Mouse (Mus musculus) limb, embryonic 11.5 days (tissue): ENCODE measurements around the gene Slc26a8. TPM values are rescaled to one million over a fixed set of nuclear protein-coding genes. Genes with fewer than 3 reads are reported as not detected.

ENCODE experiments used
- ATAC-seq: fragments of 200-750 bp; cut with Nextera tagmentation; 2 replicates; pipeline ENCODE4 v1.8.0; 2017; ENCODE audit warnings: low read depth; ENCODE audit not compliant: insufficient number of reproducible peaks, low FRiP score, low TSS enrichment
- DNase-seq: peaks from one replicate; pipeline ENCODE4 v3.0.0-alpha.2; 2015; ENCODE audit warnings: low spot score
- H3K27ac ChIP-seq: fragments of 300-500 bp; sonication (generic); replicated peaks from 2 replicates; pipeline ENCODE4 v1.5.1; 2014; ENCODE audit warnings: low read depth, mild to moderate bottlenecking, low read length
- H3K27me3 ChIP-seq: fragments of 300-500 bp; sonication (generic); 2 replicates; pipeline ENCODE4 v1.6.1; 2014; ENCODE audit warnings: mild to moderate bottlenecking, low read length, mixed read lengths; ENCODE audit not compliant: control insufficient read depth, insufficient read depth
- H3K36me3 ChIP-seq: fragments of 300-500 bp; sonication (generic); 2 replicates; pipeline ENCODE4 v1.6.1; 2014; ENCODE audit warnings: mild to moderate bottlenecking, low read length, moderate library complexity, mixed read lengths; ENCODE audit not compliant: control insufficient read depth, insufficient read depth
- H3K4me1 ChIP-seq: fragments of 300-500 bp; sonication (generic); 2 replicates; pipeline ENCODE4 v1.6.1; 2014; ENCODE audit warnings: low read length, mixed read lengths; ENCODE audit not compliant: control insufficient read depth, insufficient read depth
- H3K4me2 ChIP-seq: fragments of 300-500 bp; sonication (generic); 2 replicates; pipeline ENCODE4 v1.6.1; 2014; ENCODE audit warnings: low read depth, mild to moderate bottlenecking, moderate library complexity; ENCODE audit not compliant: severe bottlenecking
- H3K4me3 ChIP-seq: fragments of 300-500 bp; sonication (generic); 2 replicates; pipeline ENCODE4 v1.5.1; 2014; ENCODE audit warnings: low read depth, low read length
- H3K9ac ChIP-seq: fragments of 300-500 bp; sonication (generic); 2 replicates; pipeline ENCODE4 v1.6.1; 2014; ENCODE audit warnings: mild to moderate bottlenecking, low read length
- H3K9me3 ChIP-seq: fragments of 300-500 bp; sonication (generic); 2 replicates; pipeline ENCODE4 v1.6.1; 2016; ENCODE audit warnings: low read length; ENCODE audit not compliant: control insufficient read depth
- WGBS: fragments of 180-500 bp; shearing (Covaris S2); extraction: QIAGEN DNeasy Blood & Tissue Kit; methylation state at CpG from one replicate; pipeline ENCODE4 v1.1.7; 2014; 5-methylcytosine and 5-hydroxymethylcytosine counted together
- polyA plus RNA-seq: library from polyadenylated mRNA; unstranded; fragments of >200 nt; fragmentation: Nextera tagmentation; extraction: Ambion mirVana; gene quantifications from 2 replicates; pipeline ENCODE4 v1.2.1, GENCODE M21; 2014

The Slc26a8 gene
- polyA plus RNA-seq, 1 experiment from 2014 or later = 0.61 TPM

DNA sequence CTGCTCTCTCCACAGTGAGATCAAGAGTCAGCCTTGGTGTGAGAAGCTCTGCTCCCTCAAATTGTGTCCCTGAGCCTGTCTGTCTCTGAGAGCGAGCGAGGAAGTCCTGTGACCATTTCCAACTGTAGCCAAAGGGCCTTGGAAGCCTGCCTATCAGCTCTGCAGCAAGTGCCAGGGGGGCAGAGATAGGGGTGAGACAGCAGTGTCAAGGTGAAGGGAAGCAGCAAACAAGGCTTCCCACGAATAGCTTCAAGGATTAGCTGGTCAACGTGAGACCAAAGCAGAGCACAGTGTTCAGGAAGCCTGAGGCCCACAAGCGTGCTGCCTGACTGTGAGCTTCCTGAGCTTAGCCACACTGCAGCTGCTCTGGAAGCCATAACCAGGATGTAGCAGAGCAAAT lies 98.6 kb downstream of the Slc26a8 start:
- ATAC-seq (no peak), DNase-seq (no peak)
- peaks cover 29% of the 10 kb centered on the region for H3K36me3 ChIP-seq
- no peak overlapping the region for H3K4me2 ChIP-seq
- H3K27me3 ChIP-seq = no peaks in the 10 kb centered on the region
- no peak overlapping the region for H3K27ac ChIP-seq
- H3K4me3 ChIP-seq = no peak overlapping the region
- no peak overlapping the region for H3K9ac ChIP-seq
- H3K9me3 ChIP-seq = no peaks in the 10 kb centered on the region
- WGBS = 91% methylated on average over 5 of the region's 5 CpGs
- H3K4me1 ChIP-seq = no peaks in the 10 kb centered on the region

DNA sequence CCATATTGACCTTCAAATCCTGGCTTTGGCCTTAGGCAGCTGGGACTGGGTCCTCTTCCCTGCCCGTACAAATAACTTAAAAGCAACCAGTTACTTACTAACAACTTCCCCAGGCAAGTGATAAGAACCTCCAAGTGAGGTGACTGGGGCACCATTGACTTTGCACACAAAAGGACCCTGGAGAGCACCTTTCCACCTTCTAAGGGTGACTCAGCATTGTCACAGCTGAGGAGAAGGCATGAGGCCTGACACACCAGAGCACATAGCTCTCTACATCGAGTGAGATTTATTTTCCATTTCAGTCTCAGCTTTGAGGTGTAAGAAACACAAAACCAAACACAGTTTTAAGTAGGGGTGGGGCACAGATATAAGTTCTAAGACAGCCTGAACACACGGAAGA lies 99.4 kb downstream of the Slc26a8 start:
- WGBS = 90% methylated on average over 3 of the region's 3 CpGs

DNA sequence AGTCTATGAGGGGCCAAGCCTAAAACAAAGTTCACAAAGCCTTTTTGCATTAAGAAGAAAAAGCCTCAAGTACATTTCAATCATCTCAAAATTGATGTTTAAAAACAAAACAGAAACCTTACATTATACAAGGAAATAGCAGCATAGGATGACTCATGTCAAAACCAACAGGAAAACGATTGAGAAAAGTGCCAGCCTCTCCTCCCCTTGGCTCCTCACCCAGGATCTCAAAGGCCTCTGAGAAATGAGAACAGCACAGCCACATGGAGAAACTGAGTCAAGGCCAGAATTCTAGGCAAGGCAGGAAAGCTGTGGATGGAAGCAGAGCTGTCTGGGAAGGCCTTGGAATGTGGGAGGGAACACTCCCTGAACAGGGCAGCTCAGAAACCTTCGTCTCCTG lies 101.4 kb downstream of the Slc26a8 start:
- DNase-seq = no peak
- peaks cover 21% of the 10 kb centered on the region for H3K36me3 ChIP-seq
- no peaks in the 10 kb centered on the region for H3K4me1 ChIP-seq
- H3K4me2 ChIP-seq = no peak overlapping the region
- ATAC-seq = no peak
- no peak overlapping the region for H3K4me3 ChIP-seq
- WGBS = 90% methylated on average over 2 of the region's 2 CpGs
- H3K27ac ChIP-seq = no peak overlapping the region
- no peaks in the 10 kb centered on the region for H3K9me3 ChIP-seq
- H3K27me3 ChIP-seq = no peaks in the 10 kb centered on the region
- no peak overlapping the region for H3K9ac ChIP-seq

More for the DNA sequence above, 99.4 kb downstream of the Slc26a8 start:
- ATAC-seq (no peak), DNase-seq (no peak)
- no peak overlapping the region for H3K9ac ChIP-seq
- no peaks in the 10 kb centered on the region for H3K27me3 ChIP-seq
- H3K4me3 ChIP-seq = no peak overlapping the region
- peaks cover 27% of the 10 kb centered on the region for H3K36me3 ChIP-seq
- no peaks in the 10 kb centered on the region for H3K9me3 ChIP-seq
- H3K4me2 ChIP-seq = no peak overlapping the region
- H3K4me1 ChIP-seq = no peaks in the 10 kb centered on the region
- no peak overlapping the region for H3K27ac ChIP-seq

Other genes with a start within 250 kb of the Slc26a8 start
- 11.6 and 12.2 TPM in 2 replicates for gene Fkbp5, start 172.7 kb downstream of the Slc26a8 start, polyA plus RNA-seq
- gene Armc12, start 159.4 kb downstream of the Slc26a8 start, polyA plus RNA-seq = not detected in 2 replicates
- not detected in 2 replicates for gene Clpsl2, start 140.8 kb downstream of the Slc26a8 start, polyA plus RNA-seq
- not detected in 2 replicates for gene Clps, start 129.5 kb downstream of the Slc26a8 start, polyA plus RNA-seq
- 0.26 and 0.36 TPM in 2 replicates for gene Lhfpl5, start 114.6 kb downstream of the Slc26a8 start, polyA plus RNA-seq
- gene Srpk1, start 67.5 kb downstream of the Slc26a8 start, polyA plus RNA-seq = 124 and 125 TPM in 2 replicates
- gene Mapk14, start 1.1 kb upstream of the Slc26a8 start, polyA plus RNA-seq = 51.5 and 53.8 TPM in 2 replicates
- gene AC170998.1, start 35.9 kb upstream of the Slc26a8 start, polyA plus RNA-seq = 2.1 and 2.8 TPM in 2 replicates
- 4.9 and 5.0 TPM in 2 replicates for gene Mapk13, start 79.1 kb upstream of the Slc26a8 start, polyA plus RNA-seq
- 9.6 and 12.4 TPM in 2 replicates for gene Brpf3, start 110.9 kb upstream of the Slc26a8 start, polyA plus RNA-seq
- not detected in 2 replicates for gene Pnpla1, start 168.2 kb upstream of the Slc26a8 start, polyA plus RNA-seq
- gene 4930539E08Rik, start 225.1 kb upstream of the Slc26a8 start, polyA plus RNA-seq = 0.07 and 0.29 TPM in 2 replicates